Mouse (Mus musculus) intestine, embryonic 16.5 days (tissue): ENCODE results near the gene Hoxa13. TPM values are rescaled to one million over a fixed set of nuclear protein-coding genes. Genes with fewer than 3 reads are reported as not detected.
A peak's percentile ranks its signal among the peaks of the same experiment; 100 is the strongest.

Source experiments
- ATAC-seq: fragments of 200-750 bp; cut with Nextera tagmentation; 2 replicates; pipeline ENCODE4 v1.8.0; 2017; ENCODE audit warnings: moderate TSS enrichment, moderate library complexity
- H3K27ac ChIP-seq: fragments of 300-500 bp; sonication (generic); 2 replicates; pipeline ENCODE4 v1.5.1; 2014; ENCODE audit warnings: mild to moderate bottlenecking, low read length
- H3K27me3 ChIP-seq: fragments of 300-500 bp; sonication (generic); replicated peaks from 2 replicates; pipeline ENCODE4 v1.6.1; 2014; ENCODE audit warnings: low read length, control low read depth, mixed read lengths; ENCODE audit not compliant: control insufficient read depth, insufficient read depth
- H3K36me3 ChIP-seq: fragments of 300-500 bp; sonication (generic); 2 replicates; pipeline ENCODE4 v1.6.1; 2014; ENCODE audit warnings: low read length, control low read depth; ENCODE audit not compliant: control insufficient read depth, insufficient read depth
- H3K4me1 ChIP-seq: fragments of 300-500 bp; sonication (generic); 2 replicates; pipeline ENCODE4 v1.6.1; 2014; ENCODE audit warnings: low read length, control low read depth, mixed read lengths; ENCODE audit not compliant: control insufficient read depth, insufficient read depth
- H3K4me2 ChIP-seq: fragments of 300-500 bp; sonication (generic); 2 replicates; pipeline ENCODE4 v1.6.1; 2014; ENCODE audit warnings: low read depth, low read length, control low read depth
- H3K4me3 ChIP-seq: fragments of 300-500 bp; sonication (generic); 2 replicates; pipeline ENCODE4 v1.5.1; 2014; ENCODE audit warnings: mild to moderate bottlenecking, low read length
- H3K9ac ChIP-seq: fragments of 300-500 bp; sonication (generic); 2 replicates; pipeline ENCODE4 v1.6.1; 2014; ENCODE audit warnings: low read depth, low read length
- H3K9me3 ChIP-seq: fragments of 300-500 bp; sonication (generic); 2 replicates; pipeline ENCODE4 v1.6.1; 2016; ENCODE audit warnings: low read length, control low read depth; ENCODE audit not compliant: control insufficient read depth
- WGBS: fragments of 180-500 bp; shearing (Covaris S2); extraction: QIAGEN DNeasy Blood & Tissue Kit; methylation state at CpG from one replicate; pipeline ENCODE4 v1.1.7; 2014; 5-methylcytosine and 5-hydroxymethylcytosine counted together
- polyA plus RNA-seq: library from polyadenylated mRNA; unstranded; fragments of >200 nt; fragmentation: Nextera tagmentation; extraction: Ambion mirVana; gene quantifications from 2 replicates; pipeline ENCODE4 v1.2.1, GENCODE M21; 2015

Gene Hoxa13
- polyA plus RNA-seq, 1 experiment from 2014 or later = 0.45 TPM

DNA sequence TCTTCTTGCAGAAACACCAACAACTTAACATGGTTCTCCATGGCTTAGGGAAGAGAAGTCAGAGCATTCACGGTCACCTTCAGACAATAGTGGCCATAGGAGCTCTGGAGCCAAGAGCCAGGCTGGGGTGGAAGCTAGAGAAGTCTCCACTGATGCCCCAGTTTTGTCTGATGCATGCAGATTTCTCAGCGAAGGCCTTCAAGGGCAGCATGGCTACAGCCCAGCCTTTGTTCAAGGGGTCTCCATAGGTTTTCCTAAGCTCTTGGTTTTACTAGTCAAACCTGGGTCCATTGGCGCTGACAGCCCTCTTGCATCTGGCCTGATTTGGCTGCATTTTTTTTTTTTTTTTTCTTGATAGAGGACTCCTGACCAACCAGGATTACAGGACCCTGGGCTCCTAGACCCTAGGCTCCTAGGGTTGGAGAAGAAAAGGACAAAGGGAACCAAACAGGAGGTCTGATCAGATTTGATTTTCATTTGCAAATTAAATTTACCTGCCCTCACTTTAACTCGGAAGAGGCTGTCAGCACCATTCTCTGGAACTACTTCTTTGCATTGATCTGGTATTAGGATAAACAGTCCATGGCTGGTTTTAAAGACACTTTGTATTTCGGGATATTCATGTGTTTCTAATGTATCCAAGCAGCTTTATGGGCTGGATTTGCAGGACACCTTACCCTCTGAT lies 3.6 kb upstream of the Hoxa13 start:
- peaks cover 87% of the 10 kb centered on the region for H3K27me3 ChIP-seq
- ATAC-seq = no peak
- H3K4me1 ChIP-seq = peaks cover 11% of the 10 kb centered on the region
- no peaks in the 10 kb centered on the region for H3K36me3 ChIP-seq
- H3K4me3 ChIP-seq = no peak overlapping the region
- no peak overlapping the region for H3K9ac ChIP-seq
- H3K27ac ChIP-seq = no peak overlapping the region
- H3K4me2 ChIP-seq = no peak overlapping the region
- WGBS = 10% methylated on average over 5 of the region's 5 CpGs
- H3K9me3 ChIP-seq = no peaks in the 10 kb centered on the region

DNA sequence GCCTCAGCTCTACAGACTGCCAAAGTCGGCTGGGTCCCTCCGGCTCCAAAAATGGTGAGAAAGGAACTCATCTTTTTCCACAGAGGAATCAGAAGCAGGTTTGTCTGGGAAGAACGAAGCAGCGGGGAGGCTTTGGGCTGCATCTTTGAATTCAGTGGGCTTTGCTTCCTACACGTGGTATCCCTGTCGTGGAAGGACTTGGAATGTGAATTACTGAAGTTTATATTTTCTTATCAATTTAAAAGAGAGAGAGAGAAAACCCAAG lies 2.6 kb upstream of the Hoxa13 start:
- Histone ChIP-seq H3K4me3 (no peak overlapping the region), H3K27ac (no peak overlapping the region), H3K4me1 (peaks cover 11% of the 10 kb centered on the region), H3K9ac (no peak overlapping the region), H3K36me3 (no peaks in the 10 kb centered on the region), H3K9me3 (no peaks in the 10 kb centered on the region), H3K4me2 (no peak overlapping the region), H3K27me3 (peaks cover 84% of the 10 kb centered on the region)
- no peak for ATAC-seq
- 8% methylated on average over 6 of the region's 6 CpGs for WGBS

DNA sequence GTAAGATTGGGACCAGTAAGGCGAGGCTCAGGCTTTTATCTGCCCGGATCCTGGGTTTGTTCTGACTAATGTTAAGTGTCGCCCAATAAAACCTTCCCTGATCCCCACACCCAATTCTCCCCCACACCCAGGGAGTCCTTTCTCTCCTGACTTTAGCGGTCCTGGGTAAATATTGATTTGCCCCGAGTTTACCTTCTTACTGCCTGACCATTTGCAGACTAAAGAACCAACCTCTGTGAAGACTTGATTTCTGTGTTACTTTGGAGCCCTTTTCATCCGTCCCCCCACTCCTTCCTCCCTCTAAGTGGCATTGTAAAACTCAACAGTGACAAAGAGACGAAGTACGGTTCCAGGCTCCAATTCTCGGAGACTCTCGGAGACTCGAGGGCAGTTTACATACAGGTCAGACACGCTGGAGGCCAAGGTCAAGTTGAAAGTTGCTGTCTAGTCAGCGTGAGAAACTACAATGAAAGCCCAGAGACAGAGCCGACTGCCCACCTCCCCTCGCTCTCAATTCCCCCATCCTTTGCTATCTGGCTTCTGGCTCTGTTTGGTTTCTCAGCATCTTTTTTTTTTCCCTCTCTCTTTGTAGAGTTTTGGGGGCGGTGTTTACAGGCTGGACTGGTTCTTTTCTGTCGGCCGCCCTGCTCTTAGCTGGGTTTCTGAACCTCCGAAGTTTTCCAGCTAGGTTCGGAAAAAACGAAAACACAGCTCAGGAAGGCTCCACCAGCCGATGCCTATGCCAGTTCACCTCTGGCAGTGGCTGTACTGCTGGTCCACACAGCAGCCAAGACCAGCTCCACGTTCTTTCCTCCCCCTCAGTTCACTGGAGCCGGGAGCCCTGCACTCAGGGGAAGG lies 2.0 kb upstream of the Hoxa13 start:
- H3K4me3 ChIP-seq = no peak overlapping the region
- H3K36me3 ChIP-seq = no peaks in the 10 kb centered on the region
- H3K9me3 ChIP-seq = no peaks in the 10 kb centered on the region
- no peak overlapping the region for H3K4me2 ChIP-seq
- H3K9ac ChIP-seq = no peak overlapping the region
- H3K4me1 ChIP-seq = peaks cover 11% of the 10 kb centered on the region
- no peak for ATAC-seq
- no peak overlapping the region for H3K27ac ChIP-seq
- WGBS = 4% methylated on average over 24 of the region's 24 CpGs
- H3K27me3 ChIP-seq = peaks cover 79% of the 10 kb centered on the region

DNA sequence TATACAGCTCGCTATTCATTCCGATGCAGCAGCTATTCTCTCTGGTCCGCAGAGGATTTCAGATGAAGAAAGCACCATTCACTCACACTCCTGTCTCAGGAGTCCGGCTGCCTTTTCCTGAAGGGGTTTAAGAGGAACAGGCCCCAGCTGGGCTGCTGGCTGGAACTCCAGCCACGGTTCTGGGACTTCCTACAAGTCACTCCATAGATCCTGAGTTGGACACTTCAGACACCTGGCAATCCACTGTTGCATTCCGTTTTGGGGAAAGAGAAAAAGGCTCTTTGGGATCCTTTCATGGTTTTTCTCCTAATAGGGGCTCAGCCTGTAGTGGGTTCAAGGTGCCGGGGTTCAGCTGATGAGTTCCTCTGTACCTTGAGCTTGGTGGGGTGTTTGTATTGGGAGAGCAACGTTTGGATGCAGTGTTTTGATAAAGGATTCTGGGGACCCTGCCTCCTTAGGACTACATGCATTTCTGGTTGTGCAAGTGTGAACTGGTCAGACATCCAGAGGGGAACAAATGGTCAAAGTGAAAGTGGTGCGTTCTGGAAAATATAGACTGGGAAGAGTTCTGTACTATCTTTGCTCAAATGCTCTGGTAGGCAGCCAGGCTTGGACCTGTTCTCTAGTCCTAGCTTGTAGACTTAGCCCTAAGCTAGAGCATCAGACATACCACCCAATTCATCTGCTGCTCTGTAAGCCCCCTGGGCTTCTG lies 1.2 kb upstream of the Hoxa13 start:
- Histone ChIP-seq H3K9me3 (no peaks in the 10 kb centered on the region), H3K4me2 (no peak overlapping the region), H3K27me3 (peaks cover 77% of the 10 kb centered on the region), H3K9ac (no peak overlapping the region), H3K4me3 (no peak overlapping the region), H3K27ac (no peak overlapping the region), H3K36me3 (no peaks in the 10 kb centered on the region), H3K4me1 (peaks cover 11% of the 10 kb centered on the region)
- WGBS = 7% methylated on average over 9 of the region's 9 CpGs
- ATAC-seq = no peak

DNA sequence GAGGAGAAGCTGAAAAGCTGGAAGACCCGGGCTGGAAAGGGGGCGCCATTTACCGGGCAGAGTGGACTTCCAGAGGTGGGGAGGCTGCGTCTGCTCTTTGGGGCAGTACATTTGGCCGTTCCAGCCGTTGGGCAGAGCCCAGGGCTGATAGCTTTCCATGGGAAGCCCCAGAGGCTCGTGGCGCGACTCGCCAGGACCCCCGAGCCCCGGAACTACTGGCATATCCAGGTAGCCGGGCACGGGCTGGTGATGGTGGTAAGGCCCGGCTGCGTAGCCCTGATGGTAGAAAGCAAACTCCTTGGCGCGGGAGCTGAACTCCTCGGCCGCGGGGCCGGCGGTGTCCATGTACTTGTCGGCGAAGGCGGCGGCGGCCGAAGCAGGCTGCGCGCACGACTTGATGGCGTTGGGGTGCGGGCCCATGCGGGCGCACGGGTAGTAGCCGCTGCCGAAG lies 844 bp downstream of the Hoxa13 start:
- Histone ChIP-seq H3K27me3 (peaks cover 68% of the 10 kb centered on the region), H3K9ac (peak overlapping the region; percentile 43; the same call in 1 of the 2 replicates), H3K4me2 (peak overlapping the region; percentile 72), H3K36me3 (no peaks in the 10 kb centered on the region), H3K4me1 (peaks cover 11% of the 10 kb centered on the region), H3K9me3 (no peaks in the 10 kb centered on the region), H3K4me3 (peak overlapping the region; percentile 47), H3K27ac (no peak overlapping the region)
- ATAC-seq = peak; percentile 27; the same call in 1 of the 2 replicates
- WGBS = 1% methylated on average over 39 of the region's 39 CpGs

DNA sequence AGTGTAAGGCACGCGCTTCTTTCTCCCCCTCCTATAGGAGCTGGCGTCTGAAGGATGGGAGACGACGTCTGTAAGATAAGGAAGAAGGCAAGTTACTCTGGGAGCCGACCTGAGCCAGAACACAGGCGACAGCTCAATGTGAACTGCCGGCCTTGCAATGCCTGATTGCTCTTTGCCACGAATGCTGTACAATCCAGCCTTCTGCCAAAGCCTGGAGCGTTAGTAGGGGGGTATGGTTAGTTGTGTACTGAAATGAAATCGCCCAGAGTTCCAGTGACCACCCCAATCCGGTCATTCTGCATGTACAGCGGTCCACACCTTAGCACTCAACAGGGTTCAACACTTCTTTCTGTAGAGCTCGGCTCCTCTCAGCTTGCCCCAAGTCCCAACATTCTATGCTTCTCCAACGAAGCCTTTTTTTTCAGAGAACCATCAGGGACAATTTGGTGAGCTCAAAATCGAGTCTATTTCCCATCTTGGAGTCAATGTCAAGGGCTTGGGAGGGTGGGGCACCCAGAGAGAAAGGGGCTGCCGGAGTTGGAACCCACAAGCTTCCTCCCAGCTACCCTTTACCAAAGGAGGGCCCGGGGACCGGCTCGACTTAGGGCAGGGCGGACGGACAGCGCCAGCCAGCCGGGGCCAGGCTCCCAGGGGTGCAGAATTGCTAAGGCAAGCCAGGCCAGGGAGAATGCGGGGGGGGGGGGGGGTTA lies 1.4 kb downstream of the Hoxa13 start:
- Histone ChIP-seq H3K4me2 (0 out of 2 replicates have a peak overlapping the region, but pooled peaks have one; percentile 72), H3K27me3 (peaks cover 64% of the 10 kb centered on the region), H3K9me3 (no peaks in the 10 kb centered on the region), H3K27ac (no peak overlapping the region), H3K4me1 (peaks cover 11% of the 10 kb centered on the region), H3K9ac (peak overlapping the region; percentile 43; the same call in 1 of the 2 replicates), H3K36me3 (no peaks in the 10 kb centered on the region), H3K4me3 (peak overlapping the region; percentile 47; the same call in 1 of the 2 replicates)
- ATAC-seq = no peak
- 2% methylated on average over 24 of the region's 25 CpGs for WGBS

DNA sequence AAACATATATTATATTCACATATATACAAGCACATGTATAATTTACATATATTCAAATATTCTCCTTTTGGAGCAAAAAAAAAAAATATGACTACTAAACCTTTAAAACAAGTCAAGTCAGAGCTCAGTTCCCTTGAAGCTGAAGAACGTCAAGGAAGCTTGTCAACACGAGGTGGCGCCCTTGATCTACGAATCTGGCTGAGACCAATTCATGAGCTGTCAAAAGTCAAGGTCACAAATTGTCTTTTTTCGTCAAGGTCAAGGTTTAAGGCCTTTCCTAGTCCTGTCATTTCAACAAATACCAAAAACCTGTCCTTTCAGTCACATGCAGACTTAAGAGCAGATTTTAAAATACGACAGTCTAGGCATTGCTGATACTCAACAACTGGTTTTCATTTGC lies 3.7 kb downstream of the Hoxa13 start:
- ATAC-seq = no peak
- no peak overlapping the region for H3K27ac ChIP-seq
- H3K36me3 ChIP-seq = no peaks in the 10 kb centered on the region
- WGBS = 2% methylated on average over 6 of the region's 6 CpGs
- no peak overlapping the region for H3K4me2 ChIP-seq
- H3K4me3 ChIP-seq = no peak overlapping the region
- H3K27me3 ChIP-seq = peaks cover 63% of the 10 kb centered on the region
- H3K9me3 ChIP-seq = no peaks in the 10 kb centered on the region
- peaks cover 11% of the 10 kb centered on the region for H3K4me1 ChIP-seq
- no peak overlapping the region for H3K9ac ChIP-seq

DNA sequence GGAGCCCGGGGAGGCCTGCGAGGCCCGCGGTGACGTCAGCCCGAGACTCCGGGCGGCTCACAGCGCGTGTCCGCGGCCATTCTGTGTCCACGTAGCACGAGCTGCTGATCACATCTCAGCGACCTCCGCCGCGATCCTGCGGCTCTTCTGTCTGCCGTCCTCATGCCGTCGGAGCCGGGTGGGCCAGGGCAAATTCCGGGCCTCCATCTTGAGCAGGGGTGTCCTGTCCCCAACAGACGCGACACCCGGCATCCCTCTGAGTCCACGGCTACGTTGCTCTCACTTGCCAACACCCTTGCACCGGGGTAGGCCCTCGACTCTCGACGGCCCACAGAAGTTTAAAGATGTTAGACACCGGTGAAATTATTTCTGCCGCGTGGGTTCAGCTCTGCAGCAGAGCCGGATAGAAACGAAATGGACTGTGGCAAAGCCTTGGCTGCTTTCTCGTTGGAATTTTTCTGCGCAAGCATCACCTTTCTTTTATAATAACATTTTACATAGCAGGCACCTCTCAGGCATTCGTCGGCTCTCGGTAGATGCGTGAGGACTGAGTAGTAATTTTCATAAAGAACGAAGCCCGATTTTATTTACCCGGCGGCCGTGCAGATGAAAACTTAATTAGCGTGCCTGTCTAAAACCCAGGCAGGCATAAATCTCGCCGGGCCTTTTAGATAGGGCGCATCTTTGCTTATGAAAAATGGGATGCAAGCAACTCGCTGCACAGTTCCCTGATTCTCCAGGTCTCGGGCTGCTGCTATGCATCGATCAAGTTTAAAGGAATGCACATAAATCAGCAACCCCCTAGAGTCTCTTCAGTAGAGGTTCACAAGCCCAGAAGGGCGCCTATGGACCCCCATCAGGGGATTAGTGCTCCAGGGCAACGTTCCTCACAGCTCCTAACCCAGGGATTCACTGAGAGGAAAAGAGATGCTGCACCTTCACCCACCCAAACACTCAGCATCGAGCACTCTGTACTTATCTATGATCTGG lies 6.9 kb downstream of the Hoxa13 start:
- peaks cover 58% of the 10 kb centered on the region for H3K27me3 ChIP-seq
- no peak for ATAC-seq
- no peaks in the 10 kb centered on the region for H3K36me3 ChIP-seq
- no peaks in the 10 kb centered on the region for H3K4me1 ChIP-seq
- 0 out of 2 replicates have a peak overlapping the region, but pooled peaks have one; percentile 2 for H3K4me3 ChIP-seq
- no peaks in the 10 kb centered on the region for H3K9me3 ChIP-seq
- H3K27ac ChIP-seq = no peak overlapping the region
- H3K4me2 ChIP-seq = peak overlapping the region; percentile 14; the same call in 1 of the 2 replicates
- no peak overlapping the region for H3K9ac ChIP-seq
- WGBS = 3% methylated on average over 59 of the region's 59 CpGs
